Mouse (Mus musculus): Measurements from ENCODE around the gene Nufip2. TPM values are rescaled to one million over a fixed set of nuclear protein-coding genes. Genes with fewer than 3 reads are reported as not detected.
"Not testable (repeated sequence)": the region's sequence is repeated elsewhere in the genome, so short reads cannot be mapped to it uniquely, and the experiment has no call there.

Nufip2 gene
- polyA plus RNA-seq, 1 experiment from 2014 or later: 2.7 TPM

- Histone ChIP-seq H3K27ac (no peak overlapping the region), H3K36me3 (peaks cover 6% of the 10 kb centered on the region), H3K4me1 (no peaks in the 10 kb centered on the region), H3K9me3 (replicated peaks) (no peaks in the 10 kb centered on the region), H3K27me3 (replicated peaks) (no peaks in the 10 kb centered on the region), H3K9ac (no peak overlapping the region), H3K4me2 (no peak overlapping the region), H3K4me3 (no peak overlapping the region)
- 70% methylated on average over 4 of the region's 4 CpGs for WGBS (ENCODE audit: insufficient replicate concordance)
- ATAC-seq: no peak
These were observed 35.4 kb downstream of the Nufip2 start for GRCm38 (mm10) chr11:77721389-77721788.

- ATAC-seq: no peak
- no peaks in the 10 kb centered on the region for H3K27me3 ChIP-seq (replicated peaks)
- no peak overlapping the region for H3K9ac ChIP-seq
- no peaks in the 10 kb centered on the region for H3K4me1 ChIP-seq
- H3K9me3 ChIP-seq (replicated peaks): no peaks in the 10 kb centered on the region
- no peaks in the 10 kb centered on the region for H3K36me3 ChIP-seq
- no peak overlapping the region for H3K4me2 ChIP-seq
- H3K4me3 ChIP-seq: no peak overlapping the region
- WGBS (ENCODE audit: insufficient replicate concordance): 72% methylated on average over 7 of the region's 7 CpGs
- H3K27ac ChIP-seq: no peak overlapping the region
These were observed 38.8 kb downstream of the Nufip2 start for GRCm38 (mm10) chr11:77724766-77725165.

GRCm38 (mm10) chr11:77725183-77725582 is 39.2 kb downstream of the Nufip2 start, which contains the start of gene Cryba1:
Gene Cryba1, minus strand, starts transcription at chr11:77725283.
- 60% methylated on average over 7 of the region's 7 CpGs for WGBS (ENCODE audit: insufficient replicate concordance)
- no peak within 1 kb of the TSS for H3K4me3 ChIP-seq
- no peak for ATAC-seq
- H3K4me1 ChIP-seq: no peaks in the 10 kb centered on the region
- H3K36me3 ChIP-seq: no peaks in the 10 kb centered on the region
- H3K27ac ChIP-seq: no peak within 1 kb of the TSS
- no peak within 1 kb of the TSS for H3K4me2 ChIP-seq
- H3K27me3 ChIP-seq (replicated peaks): no peaks in the 10 kb centered on the region
- H3K9me3 ChIP-seq (replicated peaks): no peaks in the 10 kb centered on the region
- H3K9ac ChIP-seq: no peak within 1 kb of the TSS

GRCm38 (mm10) chr11:77728587-77728986 is 42.6 kb downstream of the Nufip2 start:
- no peak overlapping the region for H3K27ac ChIP-seq
- 65% methylated on average over 2 of the region's 2 CpGs for WGBS (ENCODE audit: insufficient replicate concordance)
- peaks cover 11% of the 10 kb centered on the region; the same call in 1 of the 2 replicates for H3K27me3 ChIP-seq (replicated peaks)
- no peak overlapping the region for H3K4me3 ChIP-seq
- H3K4me2 ChIP-seq: no peak overlapping the region
- no peaks in the 10 kb centered on the region for H3K4me1 ChIP-seq
- H3K36me3 ChIP-seq: no peaks in the 10 kb centered on the region
- H3K9me3 ChIP-seq (replicated peaks): no peaks in the 10 kb centered on the region
- no peak overlapping the region for H3K9ac ChIP-seq
- no peak for ATAC-seq

GRCm38 (mm10) chr11:77737289-77737688 is 51.3 kb downstream of the Nufip2 start:
- ATAC-seq: no peak; the same call in 1 of the 2 replicates
- Histone ChIP-seq H3K36me3 (no peaks in the 10 kb centered on the region), H3K9me3 (replicated peaks) (no peaks in the 10 kb centered on the region), H3K4me3 (no peak overlapping the region), H3K27ac (no peak overlapping the region), H3K27me3 (replicated peaks) (no peaks in the 10 kb centered on the region; the same call in 1 of the 2 replicates), H3K4me2 (no peak overlapping the region), H3K4me1 (no peaks in the 10 kb centered on the region), H3K9ac (no peak overlapping the region)
- WGBS (ENCODE audit: insufficient replicate concordance): 2% methylated on average over 6 of the region's 6 CpGs

- Histone ChIP-seq H3K4me2 (no peak overlapping the region), H3K4me1 (no peaks in the 10 kb centered on the region), H3K9me3 (replicated peaks) (no peaks in the 10 kb centered on the region), H3K4me3 (no peak overlapping the region), H3K36me3 (no peaks in the 10 kb centered on the region), H3K9ac (no peak overlapping the region), H3K27ac (no peak overlapping the region), H3K27me3 (replicated peaks) (no peaks in the 10 kb centered on the region; the same call in 1 of the 2 replicates)
- 54% methylated on average over 7 of the region's 7 CpGs for WGBS (ENCODE audit: insufficient replicate concordance)
- no peak for ATAC-seq
These were observed 52.6 kb downstream of the Nufip2 start for GRCm38 (mm10) chr11:77738555-77738954.

GRCm38 (mm10) chr11:77743966-77744365 is 58.0 kb downstream of the Nufip2 start:
- no peaks in the 10 kb centered on the region for H3K9me3 ChIP-seq (replicated peaks)
- no peak overlapping the region for H3K27ac ChIP-seq
- H3K4me1 ChIP-seq: peaks cover 22% of the 10 kb centered on the region
- no peak overlapping the region for H3K9ac ChIP-seq
- 26% methylated on average over 6 of the region's 6 CpGs for WGBS (ENCODE audit: insufficient replicate concordance)
- H3K27me3 ChIP-seq (replicated peaks): no peaks in the 10 kb centered on the region; the same call in 1 of the 2 replicates
- no peak for ATAC-seq
- no peaks in the 10 kb centered on the region for H3K36me3 ChIP-seq
- no peak overlapping the region for H3K4me3 ChIP-seq
- no peak overlapping the region for H3K4me2 ChIP-seq

GRCm38 (mm10) chr11:77746652-77747051 is 60.7 kb downstream of the Nufip2 start:
- Histone ChIP-seq H3K27ac (peak overlapping the region; percentile 39), H3K27me3 (replicated peaks) (no peaks in the 10 kb centered on the region), H3K36me3 (no peaks in the 10 kb centered on the region), H3K9me3 (replicated peaks) (no peaks in the 10 kb centered on the region), H3K9ac (peak overlapping the region; percentile 15; the same call in 1 of the 2 replicates), H3K4me1 (peaks cover 28% of the 10 kb centered on the region), H3K4me2 (peak overlapping the region; percentile 24), H3K4me3 (no peak overlapping the region)
- ATAC-seq: peak; percentile 78
- WGBS (ENCODE audit: insufficient replicate concordance): 41% methylated on average over 4 of the region's 4 CpGs

- H3K27ac ChIP-seq; H3K9me3 ChIP-seq (replicated peaks); H3K36me3 ChIP-seq; H3K4me3 ChIP-seq; H3K27me3 ChIP-seq (replicated peaks); H3K4me2 ChIP-seq; H3K9ac ChIP-seq: not testable (repeated sequence)
- WGBS (ENCODE audit: insufficient replicate concordance): 67% methylated on average over 14 of the region's 15 CpGs
- peak; percentile 60 for ATAC-seq
- peaks cover 32% of the 10 kb centered on the region for H3K4me1 ChIP-seq
These were observed 61.1 kb downstream of the Nufip2 start for GRCm38 (mm10) chr11:77747103-77747502.

- H3K9ac ChIP-seq: no peak overlapping the region
- H3K27me3 ChIP-seq (replicated peaks): no peaks in the 10 kb centered on the region
- no peak overlapping the region for H3K27ac ChIP-seq
- H3K4me1 ChIP-seq: peaks cover 51% of the 10 kb centered on the region
- H3K4me3 ChIP-seq: no peak overlapping the region
- WGBS (ENCODE audit: insufficient replicate concordance): 75% methylated on average over 5 of the region's 5 CpGs
- H3K36me3 ChIP-seq: no peaks in the 10 kb centered on the region
- no peaks in the 10 kb centered on the region for H3K9me3 ChIP-seq (replicated peaks)
- ATAC-seq: no peak
- H3K4me2 ChIP-seq: no peak overlapping the region
These were observed 63.0 kb downstream of the Nufip2 start for GRCm38 (mm10) chr11:77748996-77749395.

GRCm38 (mm10) chr11:77752525-77752924 is 66.6 kb downstream of the Nufip2 start:
- H3K9me3 ChIP-seq (replicated peaks): no peaks in the 10 kb centered on the region
- no peaks in the 10 kb centered on the region for H3K27me3 ChIP-seq (replicated peaks)
- ATAC-seq: peak; percentile 85
- peaks cover 39% of the 10 kb centered on the region for H3K4me1 ChIP-seq
- 0 out of 2 replicates have a peak overlapping the region, but pooled peaks have one; percentile 17 for H3K4me3 ChIP-seq
- peak overlapping the region; percentile 39 for H3K9ac ChIP-seq
- H3K27ac ChIP-seq: peak overlapping the region; percentile 86
- no peaks in the 10 kb centered on the region for H3K36me3 ChIP-seq
- peak overlapping the region; percentile 55 for H3K4me2 ChIP-seq
- 32% methylated on average over 5 of the region's 5 CpGs for WGBS (ENCODE audit: insufficient replicate concordance)

- Histone ChIP-seq H3K27me3 (replicated peaks) (no peaks in the 10 kb centered on the region), H3K4me3 (peak overlapping the region; percentile 17; the same call in 1 of the 2 replicates), H3K4me1 (peaks cover 39% of the 10 kb centered on the region), H3K36me3 (no peaks in the 10 kb centered on the region), H3K9ac (peak overlapping the region; percentile 39; the same call in 1 of the 2 replicates), H3K9me3 (replicated peaks) (no peaks in the 10 kb centered on the region), H3K27ac (peak overlapping the region; percentile 86), H3K4me2 (peak overlapping the region; percentile 55)
- peak; percentile 69 for ATAC-seq
- 26% methylated on average over 3 of the region's 3 CpGs for WGBS (ENCODE audit: insufficient replicate concordance)
These were observed 67.5 kb downstream of the Nufip2 start for GRCm38 (mm10) chr11:77753469-77753868.

- no peak overlapping the region for H3K4me2 ChIP-seq
- H3K9ac ChIP-seq: no peak overlapping the region
- no peaks in the 10 kb centered on the region for H3K9me3 ChIP-seq (replicated peaks)
- H3K36me3 ChIP-seq: no peaks in the 10 kb centered on the region
- no peak overlapping the region for H3K4me3 ChIP-seq
- 0 out of 2 replicates have a peak, but pooled peaks cover 3% of the 10 kb centered on the region for H3K27me3 ChIP-seq (replicated peaks)
- ATAC-seq: no peak
- no peak overlapping the region for H3K27ac ChIP-seq
- 41% methylated on average over 4 of the region's 4 CpGs for WGBS (ENCODE audit: insufficient replicate concordance)
- H3K4me1 ChIP-seq: peaks cover 20% of the 10 kb centered on the region
These were observed 74.1 kb downstream of the Nufip2 start for GRCm38 (mm10) chr11:77760031-77760430.
